Mouse (Mus musculus): ENCODE measurements around the gene Aatk.

- TF ChIP-seq EP300 (IDR thresholded peaks at IDR 0.05; ENCODE audit: low read depth) (no peak), CTCF (IDR thresholded peaks at IDR 0.05; ENCODE audit: low read depth) (no peak)
These were observed 49.6 kb downstream of the Aatk start for GRCm38 (mm10) chr11:119997351-119997750.
